Mouse (Mus musculus) stomach, postnatal 0 days (tissue): ENCODE results near the gene Cox6b2. TPM values are rescaled to one million over a fixed set of nuclear protein-coding genes. Genes with fewer than 3 reads are reported as not detected.

Experiments
- ATAC-seq: fragments of 200-750 bp; cut with Nextera tagmentation; 2 replicates; pipeline ENCODE4 v1.8.0; 2017; ENCODE audit not compliant: low FRiP score, low TSS enrichment
- DNase-seq: peaks from one replicate; pipeline ENCODE4 v3.0.0-alpha.2; 2016; ENCODE audit warnings: low spot score
- H3K27ac ChIP-seq: fragments of 300-500 bp; sonication (generic); replicated peaks from 2 replicates; pipeline ENCODE4 v1.5.1; 2014; ENCODE audit warnings: mild to moderate bottlenecking, control low read depth
- H3K27me3 ChIP-seq: fragments of 300-500 bp; sonication (generic); 2 replicates; pipeline ENCODE4 v1.6.1; 2014; ENCODE audit warnings: low read length; ENCODE audit not compliant: control insufficient read depth, insufficient read depth
- H3K36me3 ChIP-seq: fragments of 300-500 bp; sonication (generic); 2 replicates; pipeline ENCODE4 v1.6.1; 2014; ENCODE audit warnings: low read length, mixed read lengths; ENCODE audit not compliant: control insufficient read depth, insufficient read depth
- H3K4me1 ChIP-seq: fragments of 300-500 bp; sonication (generic); replicated peaks from 2 replicates; pipeline ENCODE4 v1.6.1; 2014; ENCODE audit warnings: antibody characterized with exemption; ENCODE audit not compliant: control insufficient read depth, insufficient read depth
- H3K4me2 ChIP-seq: fragments of 300-500 bp; sonication (generic); replicated peaks from 2 replicates; pipeline ENCODE4 v1.6.1; 2014; ENCODE audit warnings: low read depth, mild to moderate bottlenecking, control low read depth, moderate library complexity
- H3K4me3 ChIP-seq: fragments of 300-500 bp; sonication (generic); 2 replicates; pipeline ENCODE4 v1.5.1; 2014; ENCODE audit warnings: low read depth, low read length, control low read depth
- H3K9ac ChIP-seq: fragments of 300-500 bp; sonication (generic); 2 replicates; pipeline ENCODE4 v1.6.1; 2014; ENCODE audit warnings: mild to moderate bottlenecking, low read length, control low read depth, mixed read lengths
- H3K9me3 ChIP-seq: fragments of 300-500 bp; sonication (generic); 2 replicates; pipeline ENCODE4 v1.6.1; 2016; ENCODE audit warnings: low read length; ENCODE audit not compliant: control insufficient read depth
- CTCF ChIP-seq: IDR thresholded peaks from 2 replicates; pipeline ENCODE4 v1.5.1; 2016; ENCODE audit warnings: antibody characterized with exemption, low read depth, mild to moderate bottlenecking, moderate library complexity
- EP300 ChIP-seq: optimal IDR thresholded peaks from 2 replicates; pipeline ENCODE3; 2016; ENCODE audit warnings: antibody characterized with exemption
- WGBS: fragments of 180-500 bp; shearing (Covaris S2); extraction: QIAGEN DNeasy Blood & Tissue Kit; methylation state at CpG from one replicate; pipeline ENCODE4 v1.1.7; 2014; 5-methylcytosine and 5-hydroxymethylcytosine counted together
- polyA plus RNA-seq: library from polyadenylated mRNA; unstranded; fragments of >200 nt; fragmentation: Nextera tagmentation; extraction: Ambion mirVana; gene quantifications from 2 replicates; pipeline ENCODE4 v1.2.1, GENCODE M21; 2015

The Cox6b2 gene
- polyA plus RNA-seq, 1 experiment from 2014 or later: 46.5 TPM

GRCm38 (mm10) chr7:4771202-4771601 lies 18.3 kb upstream of the Cox6b2 start, which contains the start of gene Fam71e2:
Fam71e2 (minus strand) TSS chr7:4771302.
- TF ChIP-seq EP300 (no peak), CTCF (no peak)
- WGBS: 67% methylated on average over 4 of the region's 5 CpGs
- ATAC-seq: peak; percentile 18; the same call in 1 of the 2 replicates
- Histone ChIP-seq H3K4me3 (no peak within 1 kb of the TSS), H3K27ac (no peak within 1 kb of the TSS), H3K4me2 (no peak within 1 kb of the TSS), H3K27me3 (no peaks in the 10 kb centered on the region), H3K9ac (no peak within 1 kb of the TSS), H3K4me1 (no peaks in the 10 kb centered on the region), H3K9me3 (no peaks in the 10 kb centered on the region), H3K36me3 (no peaks in the 10 kb centered on the region)
- no peak for DNase-seq

GRCm38 (mm10) chr7:4764946-4765710 lies 12.2 kb upstream of the Cox6b2 start:
- ATAC-seq: no peak
- 9% methylated on average over 4 of the region's 4 CpGs for WGBS

GRCm38 (mm10) chr7:4759670-4760069 lies 6.8 kb upstream of the Cox6b2 start:
- no peak for TF ChIP-seq EP300
- TF ChIP-seq CTCF: no peak
- ATAC-seq (0 out of 2 replicates have a peak, but pooled peaks have one; percentile 26), DNase-seq (no peak)
- 36% methylated on average over 1 of the region's 1 CpGs for WGBS
- Histone ChIP-seq H3K27ac (no peak overlapping the region), H3K27me3 (no peaks in the 10 kb centered on the region), H3K36me3 (no peaks in the 10 kb centered on the region), H3K9ac (no peak overlapping the region), H3K4me1 (no peaks in the 10 kb centered on the region), H3K9me3 (no peaks in the 10 kb centered on the region), H3K4me2 (no peak overlapping the region), H3K4me3 (no peak overlapping the region)

More at GRCm38 (mm10) chr7:4764946-4765710, 12.2 kb upstream of the Cox6b2 start:
- no peak for DNase-seq
- TF ChIP-seq CTCF: no peak
- TF ChIP-seq EP300: no peak
- Histone ChIP-seq H3K4me2 (peak overlapping the region; percentile 38), H3K27me3 (no peaks in the 10 kb centered on the region), H3K4me3 (peak overlapping the region; percentile 10; the same call in 1 of the 2 replicates), H3K9me3 (no peaks in the 10 kb centered on the region), H3K27ac (peak overlapping the region; percentile 56; the same call in 1 of the 2 replicates), H3K4me1 (0 out of 2 replicates have a peak, but pooled peaks cover 3% of the 10 kb centered on the region), H3K36me3 (no peaks in the 10 kb centered on the region), H3K9ac (peak overlapping the region; percentile 5; the same call in 1 of the 2 replicates)

- no peaks in the 10 kb centered on the region for H3K36me3 ChIP-seq
- no peaks in the 10 kb centered on the region for H3K27me3 ChIP-seq
- peak; percentile 78 for DNase-seq
- peaks cover 5% of the 10 kb centered on the region for H3K4me1 ChIP-seq
- no peak for TF ChIP-seq CTCF
- TF ChIP-seq EP300: no peak
- H3K9ac ChIP-seq: peak overlapping the region; percentile 54
- H3K27ac ChIP-seq: peak overlapping the region; percentile 65; the same call in 1 of the 2 replicates
- ATAC-seq: peak; percentile 84
- peak overlapping the region; percentile 43 for H3K4me3 ChIP-seq
- no peaks in the 10 kb centered on the region for H3K9me3 ChIP-seq
- WGBS: 2% methylated on average over 30 of the region's 30 CpGs
- peak overlapping the region; percentile 65 for H3K4me2 ChIP-seq
Measured at GRCm38 (mm10) chr7:4751971-4752820, 698 bp downstream of the Cox6b2 start.

- no peaks in the 10 kb centered on the region for H3K27me3 ChIP-seq
- peaks cover 5% of the 10 kb centered on the region for H3K4me1 ChIP-seq
- H3K4me3 ChIP-seq: no peak overlapping the region
- H3K27ac ChIP-seq: no peak overlapping the region
- ATAC-seq (no peak), DNase-seq (no peak)
- no peak overlapping the region for H3K9ac ChIP-seq
- H3K36me3 ChIP-seq: peaks cover 11% of the 10 kb centered on the region; the same call in 1 of the 2 replicates
- H3K4me2 ChIP-seq: no peak overlapping the region
- TF ChIP-seq CTCF (no peak), EP300 (no peak)
- 83% methylated on average over 2 of the region's 2 CpGs for WGBS
- H3K9me3 ChIP-seq: no peaks in the 10 kb centered on the region
Measured at GRCm38 (mm10) chr7:4749169-4749568, 3.7 kb downstream of the Cox6b2 start.
